Mouse (Mus musculus): ENCODE measurements around the gene Diablo. TPM values are rescaled to one million over a fixed set of nuclear protein-coding genes. Genes with fewer than 3 reads are reported as not detected.

The Diablo gene
- total RNA-seq, 2 experiments from 2014 or later, result 29.0 to 62.5 TPM

GRCm38 (mm10) chr5:123507936-123508723 is 15.8 kb downstream of the Diablo start:
- ATAC-seq (replicated peaks; ENCODE audit: poor library complexity, severe bottlenecking), result peak; percentile 91

DNA sequence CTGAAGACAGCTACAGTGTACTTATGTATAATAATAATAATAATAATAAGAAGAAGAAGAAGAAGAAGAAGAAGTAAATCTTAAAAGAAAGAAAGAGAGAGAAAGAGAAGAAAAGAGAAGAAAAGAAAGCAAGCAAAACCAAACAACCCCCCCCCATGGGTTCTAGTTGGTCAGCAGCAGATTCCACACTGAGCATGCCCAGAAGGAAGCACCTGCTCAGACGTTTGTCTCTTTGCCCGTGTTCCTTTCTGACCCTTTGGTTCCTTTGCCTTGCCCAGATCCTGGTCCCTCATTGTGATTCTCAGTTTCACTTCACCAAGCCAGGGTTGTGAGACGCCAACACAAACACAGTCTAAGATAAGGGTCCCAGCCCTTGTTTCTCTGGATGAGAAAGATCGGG is 22.0 kb downstream of the Diablo start:
- ATAC-seq (replicated peaks; ENCODE audit: poor library complexity, severe bottlenecking), result no peak

DNA sequence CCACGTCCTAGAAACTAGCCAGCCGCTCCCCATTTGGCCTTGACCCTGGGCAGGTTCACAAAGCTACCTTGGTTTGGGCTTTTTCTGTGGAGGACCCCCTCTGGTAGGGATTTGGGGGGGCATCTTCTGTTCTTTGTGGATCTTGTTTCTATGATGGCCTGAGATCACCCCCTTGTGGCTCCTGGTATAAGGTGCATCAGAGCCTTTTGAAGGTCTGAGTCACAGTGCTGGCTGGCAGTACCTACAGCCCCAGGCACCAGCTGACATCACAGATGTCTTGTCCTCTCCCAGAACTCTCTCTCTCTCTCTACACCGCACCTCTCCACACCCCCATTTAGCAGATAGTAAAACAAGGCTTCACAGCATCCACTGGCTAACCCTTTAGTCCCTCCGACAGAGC is 24.3 kb downstream of the Diablo start:
- peak; percentile 37 for ATAC-seq (replicated peaks; ENCODE audit: poor library complexity, severe bottlenecking)

- no peak for ATAC-seq (replicated peaks; ENCODE audit: poor library complexity, severe bottlenecking)
Observed at GRCm38 (mm10) chr5:123489935-123490334, 34.0 kb downstream of the Diablo start.

GRCm38 (mm10) chr5:123489112-123489785 is 34.7 kb downstream of the Diablo start, which contains the start of the genes Lrrc43 and Il31:
Gene Lrrc43, plus strand, starts transcription at chr5:123489305.
Gene Il31, minus strand, starts transcription at chr5:123489489.
- peak; percentile 51 for ATAC-seq (replicated peaks; ENCODE audit: poor library complexity, severe bottlenecking)

- peak; percentile 61 for ATAC-seq (replicated peaks; ENCODE audit: poor library complexity, severe bottlenecking)
Observed at GRCm38 (mm10) chr5:123487659-123488395, 36.1 kb downstream of the Diablo start.

DNA sequence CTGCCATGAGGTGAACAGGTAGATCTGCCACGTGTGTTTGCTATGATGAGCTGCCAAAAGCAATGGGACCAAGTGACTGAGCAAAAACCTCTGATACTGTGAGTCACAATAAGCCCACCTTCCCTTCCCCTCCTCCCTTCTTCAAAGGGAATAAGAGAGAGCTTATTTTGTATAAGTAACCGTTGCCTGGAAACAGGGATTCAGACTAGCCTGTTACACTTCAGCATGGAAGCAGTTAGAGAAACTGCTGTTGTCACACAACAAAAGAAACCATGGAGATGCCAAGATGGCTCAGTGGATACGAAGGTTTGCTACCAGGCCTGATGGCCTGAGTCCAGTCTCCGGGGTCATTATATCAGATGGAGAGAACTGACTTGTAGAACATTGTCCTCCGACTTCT is 50.2 kb downstream of the Diablo start:
- no peak for ATAC-seq (replicated peaks; ENCODE audit: poor library complexity, severe bottlenecking)

DNA sequence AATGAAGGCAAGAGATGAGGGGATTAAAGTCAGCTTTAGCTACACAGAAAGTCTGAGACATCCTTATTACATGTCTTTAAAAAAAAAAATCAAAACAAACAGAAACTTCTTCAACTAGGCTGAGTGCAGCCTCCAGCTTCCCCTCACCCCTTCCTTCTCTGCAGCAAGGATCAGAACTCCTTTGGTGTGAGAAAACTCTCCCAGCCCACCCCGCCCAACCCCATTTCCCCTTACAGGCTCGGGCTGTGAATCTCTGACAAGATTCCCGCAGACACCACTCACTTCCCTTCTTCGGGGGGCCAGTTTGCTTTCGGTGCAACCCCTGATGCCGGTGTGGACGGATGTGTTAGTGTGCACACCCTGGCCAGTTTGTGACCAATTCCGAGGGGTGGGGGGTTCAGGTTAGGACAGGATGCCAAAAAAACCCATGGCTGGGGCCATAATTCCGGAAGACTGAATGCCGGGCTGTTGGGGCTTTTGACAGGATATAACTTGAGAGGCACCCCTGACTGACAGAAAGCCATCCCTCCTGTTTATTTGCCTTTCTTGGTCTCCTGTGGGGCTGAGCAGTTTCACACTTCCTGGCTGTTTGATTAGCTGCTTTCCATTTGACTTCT is 53.1 kb downstream of the Diablo start:
- ATAC-seq (replicated peaks; ENCODE audit: poor library complexity, severe bottlenecking), result peak; percentile 95

DNA sequence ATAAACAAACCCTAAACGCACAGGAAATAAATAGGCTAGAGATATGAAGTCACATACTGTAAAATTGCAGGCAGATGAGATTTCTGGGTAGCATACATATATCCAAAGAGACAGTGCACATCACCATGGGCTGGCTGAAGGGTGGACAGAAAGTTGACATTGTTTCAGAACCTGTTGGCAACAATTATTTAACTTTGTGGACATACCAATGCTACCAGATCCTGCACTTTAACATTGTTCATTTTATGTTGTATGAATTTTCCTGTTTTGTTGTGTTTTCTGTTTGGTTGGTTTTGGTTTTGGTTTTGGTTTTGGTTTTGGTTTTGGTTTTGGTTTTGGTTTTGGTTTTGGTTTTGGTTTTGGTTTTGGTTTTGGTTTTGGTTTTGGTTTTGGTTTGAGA is 59.3 kb downstream of the Diablo start:
- ATAC-seq (replicated peaks; ENCODE audit: poor library complexity, severe bottlenecking), result no peak

GRCm38 (mm10) chr5:123461420-123461819 is 62.6 kb downstream of the Diablo start:
- ATAC-seq (replicated peaks; ENCODE audit: poor library complexity, severe bottlenecking), result no peak

Other genes with a start within 250 kb of the Diablo start
- 27.5 and 29.4 TPM in 2 replicates for gene Bcl7a, start 180.3 kb downstream of the Diablo start, total RNA-seq (2014; fragmentation: Nextera tagmentation)
- 11.0 and 17.4 TPM in 2 replicates for gene Bcl7a, start 180.3 kb downstream of the Diablo start, total RNA-seq (2017)
- 46.9 and 52.3 TPM in 2 replicates for gene Mlxip, start 129.4 kb downstream of the Diablo start, total RNA-seq (2014; fragmentation: Nextera tagmentation)
- gene Mlxip, start 129.4 kb downstream of the Diablo start, total RNA-seq (2017), result 11.1 and 11.9 TPM in 2 replicates
- not detected in 2 replicates for gene Lrrc43, start 34.9 kb downstream of the Diablo start, total RNA-seq (2014; fragmentation: Nextera tagmentation)
- not detected in 2 replicates for gene Lrrc43, start 34.9 kb downstream of the Diablo start, total RNA-seq (2017)
- not detected in 2 replicates for gene Il31, start 34.7 kb downstream of the Diablo start, total RNA-seq (2014; fragmentation: Nextera tagmentation)
- gene Il31, start 34.7 kb downstream of the Diablo start, total RNA-seq (2017), result not detected in 2 replicates
- gene B3gnt4, start 13.7 kb downstream of the Diablo start, total RNA-seq (2014; fragmentation: Nextera tagmentation), result not detected in 2 replicates
- not detected in 2 replicates for gene B3gnt4, start 13.7 kb downstream of the Diablo start, total RNA-seq (2017)
- gene Gm49027, start 1.3 kb upstream of the Diablo start, total RNA-seq (2014; fragmentation: Nextera tagmentation), result not detected in 2 replicates
- gene Gm49027, start 1.3 kb upstream of the Diablo start, total RNA-seq (2017), result not detected in 2 replicates
- 23.1 and 39.0 TPM in 2 replicates for gene Vps33a, start 48.9 kb upstream of the Diablo start, total RNA-seq (2014; fragmentation: Nextera tagmentation)
- 21.7 and 23.9 TPM in 2 replicates for gene Vps33a, start 48.9 kb upstream of the Diablo start, total RNA-seq (2017)
- 41.7 and 56.0 TPM in 2 replicates for gene Clip1, start 160.4 kb upstream of the Diablo start, total RNA-seq (2014; fragmentation: Nextera tagmentation)
- gene Clip1, start 160.4 kb upstream of the Diablo start, total RNA-seq (2017), result 63.4 and 65.9 TPM in 2 replicates
- gene Zcchc8, start 196.9 kb upstream of the Diablo start, total RNA-seq (2014; fragmentation: Nextera tagmentation), result 53.7 and 66.1 TPM in 2 replicates
- 53.5 and 80.9 TPM in 2 replicates for gene Zcchc8, start 196.9 kb upstream of the Diablo start, total RNA-seq (2017)
- 118 TPM in 2 replicates for gene Rsrc2, start 225.2 kb upstream of the Diablo start, total RNA-seq (2014; fragmentation: Nextera tagmentation)
- 171 and 227 TPM in 2 replicates for gene Rsrc2, start 225.2 kb upstream of the Diablo start, total RNA-seq (2017)
- 63.0 and 74.9 TPM in 2 replicates for gene Kntc1, start 225.5 kb upstream of the Diablo start, total RNA-seq (2014; fragmentation: Nextera tagmentation)
- 43.6 and 73.8 TPM in 2 replicates for gene Kntc1, start 225.5 kb upstream of the Diablo start, total RNA-seq (2017)